Mouse (Mus musculus): ENCODE measurements at regions not wholly inside any gene's neighbourhood (a gene's known extent, or its start where the extent isn't known, plus 50 kb on each side); places are given as distances from the start of the nearest gene placed in this dataset.
"Not testable (repeated sequence)": the region's sequence is repeated elsewhere in the genome, so short reads cannot be mapped to it uniquely, and the experiment has no call there.

GRCm38 (mm10) chr14:102811022-102811421, 171.4 kb downstream of the Kctd12 start:
- TF ChIP-seq CTCF (IDR thresholded peaks at IDR 0.05), result no peak

DNA sequence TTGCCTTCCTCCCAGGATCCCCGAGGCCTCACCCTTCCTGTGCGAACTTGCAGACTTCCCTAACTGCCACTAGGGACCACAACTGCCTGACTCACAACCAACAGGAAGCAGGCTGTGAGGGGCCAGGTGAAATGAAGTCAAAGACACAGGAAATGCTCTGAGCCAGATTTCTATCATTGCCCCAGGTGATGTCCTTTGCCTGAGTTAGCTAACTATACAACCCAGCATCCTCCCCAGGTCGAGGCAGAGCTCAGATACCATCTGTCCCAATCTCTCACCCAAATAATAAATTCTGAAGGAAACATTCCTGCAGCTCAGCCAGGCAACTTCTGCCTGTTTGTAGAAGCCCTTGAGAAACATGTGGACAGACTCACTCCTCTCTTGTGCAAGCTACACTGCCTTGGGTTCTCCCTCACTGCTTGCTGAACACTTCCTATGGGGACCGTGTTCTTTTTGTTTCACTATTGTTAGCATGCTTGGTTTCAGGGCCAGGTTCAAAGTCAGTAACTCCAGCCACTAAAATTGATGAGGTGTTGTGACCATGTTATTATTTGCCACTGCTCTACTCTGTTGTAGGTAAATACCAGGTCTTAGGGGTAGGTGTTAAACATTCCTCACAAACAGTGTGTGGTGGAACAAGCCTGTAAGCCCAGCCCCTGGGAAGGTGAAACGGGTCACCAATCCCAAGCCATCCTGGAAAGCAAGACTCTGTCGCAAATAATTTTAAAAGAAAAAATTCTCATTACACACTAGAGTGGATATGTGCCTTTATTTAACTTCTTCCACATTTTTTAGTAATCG, 172.1 kb downstream of the Kctd12 start:
- H3K27ac ChIP-seq, result peak overlapping the region; percentile 66
- peak overlapping the region; percentile 1; the same call in 1 of the 2 replicates for H3K4me3 ChIP-seq
- peak; percentile 23 for TF ChIP-seq CTCF (IDR thresholded peaks at IDR 0.05)
- DNase-seq, result peak; percentile 60
- intact Hi-C loops (cut with DNase I), result no loop called here

More at GRCm38 (mm10) chr14:102811022-102811421, 171.4 kb downstream of the Kctd12 start:
- Histone ChIP-seq H3K27ac (peak overlapping the region; percentile 66), H3K4me3 (no peak overlapping the region)
- DNase-seq, result no peak
- intact Hi-C loops (cut with DNase I), result no loop called here

- intact Hi-C loops (cut with DNase I), result loop anchor here (5.0 kb wide), 1 partner anchor 176 kb away; the partner anchor contains the start of gene Kctd12
- DNase-seq, result peak; percentile 23
- Histone ChIP-seq H3K4me3 (peak overlapping the region; percentile 28; the same call in 1 of the 2 replicates), H3K27ac (peak overlapping the region; percentile 61)
- TF ChIP-seq CTCF (IDR thresholded peaks at IDR 0.05), result peak; percentile 20; the same call in 1 of the 2 replicates
Measured at GRCm38 (mm10) chr14:102805936-102806923, 176.2 kb downstream of the Kctd12 start.

DNA sequence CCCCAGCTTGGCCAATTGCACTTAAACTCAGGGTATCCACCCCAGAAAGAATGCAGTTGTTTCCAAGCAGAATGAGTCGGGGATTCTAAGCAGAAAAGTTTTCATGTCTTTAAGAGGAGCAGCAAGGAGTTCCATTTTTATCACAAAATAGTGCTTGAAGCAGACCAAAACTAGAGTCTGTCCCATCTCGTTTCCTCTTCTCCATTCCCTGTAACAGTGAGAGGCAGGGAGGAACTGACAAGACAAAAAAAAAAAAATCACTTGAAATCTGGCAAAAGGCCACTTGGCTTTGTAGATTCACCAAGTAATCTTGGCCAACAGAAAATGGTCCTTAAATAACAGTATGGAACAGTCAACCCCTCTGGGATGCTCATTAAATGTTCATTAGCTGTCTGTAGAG, 186.8 kb downstream of the Kctd12 start:
- no peak overlapping the region for H3K27ac ChIP-seq
- no peak for TF ChIP-seq CTCF (IDR thresholded peaks at IDR 0.05)
- intact Hi-C loops (cut with DNase I), result no loop called here
- H3K4me3 ChIP-seq, result no peak overlapping the region
- no peak for DNase-seq

GRCm38 (mm10) chr14:102794898-102795297, 187.5 kb downstream of the Kctd12 start:
- intact Hi-C loops (cut with DNase I), result no loop called here
- H3K27ac ChIP-seq, result no peak overlapping the region
- TF ChIP-seq CTCF (IDR thresholded peaks at IDR 0.05), result peak; percentile 63
- H3K4me3 ChIP-seq, result no peak overlapping the region
- DNase-seq, result peak; percentile 16

DNA sequence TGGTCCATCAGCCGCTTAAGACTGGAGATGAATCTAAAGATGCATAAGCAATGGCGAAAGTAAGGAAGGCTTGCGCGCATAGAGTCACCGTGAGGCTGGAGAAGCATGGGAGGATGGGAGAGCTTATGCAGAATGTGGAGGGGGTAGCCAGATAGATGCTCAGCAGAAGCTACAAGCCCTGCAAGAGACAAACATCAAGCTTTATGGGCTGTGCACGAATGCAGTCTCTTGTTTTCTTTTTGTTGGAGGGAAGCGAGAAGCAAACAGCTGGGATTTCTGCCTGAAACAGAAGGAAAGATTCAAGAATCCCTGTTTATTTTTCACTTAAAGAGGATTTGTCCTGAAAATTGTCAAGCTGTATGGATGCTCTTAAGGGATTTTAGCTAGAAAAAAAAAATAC, 188.7 kb downstream of the Kctd12 start:
- DNase-seq, result no peak
- TF ChIP-seq CTCF (IDR thresholded peaks at IDR 0.05), result no peak
- intact Hi-C loops (cut with DNase I), result no loop called here
- Histone ChIP-seq H3K27ac (no peak overlapping the region), H3K4me3 (no peak overlapping the region)

DNA sequence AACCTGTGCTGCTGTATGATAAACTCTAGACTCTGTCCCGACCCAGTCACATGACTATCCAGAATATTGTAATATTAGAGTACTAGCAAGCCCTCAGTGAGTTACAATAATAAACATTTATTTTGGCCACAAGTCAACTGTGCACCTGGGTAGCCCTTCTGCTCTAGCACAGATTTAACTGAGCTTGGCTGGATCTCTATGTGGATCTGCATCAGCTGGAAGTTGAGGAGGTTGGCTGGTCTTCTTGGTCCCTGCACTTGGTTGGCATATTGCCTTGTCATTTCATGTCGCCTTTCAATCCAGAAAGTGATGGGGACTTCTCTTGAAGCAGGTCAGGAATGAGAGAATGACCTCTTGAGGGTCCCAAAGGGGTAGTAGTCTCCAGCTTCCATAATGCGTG, 191.5 kb downstream of the Kctd12 start:
- no peak overlapping the region for H3K27ac ChIP-seq
- intact Hi-C loops (cut with DNase I), result no loop called here
- TF ChIP-seq CTCF (IDR thresholded peaks at IDR 0.05), result no peak
- no peak for DNase-seq
- no peak overlapping the region for H3K4me3 ChIP-seq

DNA sequence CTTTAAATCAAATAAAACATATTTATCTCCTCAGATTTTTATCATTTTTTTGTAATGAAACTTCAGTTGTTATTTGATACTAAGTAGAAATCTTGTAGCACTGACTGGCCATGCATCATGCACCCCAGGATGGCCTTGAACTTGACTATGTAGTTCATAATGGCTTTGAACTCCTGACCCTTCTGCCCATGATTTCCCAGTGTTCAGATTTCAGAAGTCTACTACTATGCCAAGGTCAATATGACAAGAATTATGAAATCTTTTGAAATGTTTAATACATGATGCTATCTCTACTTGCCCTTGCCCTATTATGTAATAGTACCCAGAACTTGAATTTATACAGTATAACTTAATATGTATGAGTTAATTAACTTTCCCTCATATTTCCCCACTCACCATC, 200.2 kb downstream of the Kctd12 start:
- intact Hi-C loops (cut with DNase I), result no loop called here
- Histone ChIP-seq H3K4me3 (no peak overlapping the region), H3K27ac (no peak overlapping the region)
- DNase-seq, result no peak
- no peak for TF ChIP-seq CTCF (IDR thresholded peaks at IDR 0.05)

GRCm38 (mm10) chr14:102769716-102770115, 212.7 kb downstream of the Kctd12 start:
- H3K27ac ChIP-seq, result no peak overlapping the region
- DNase-seq, result peak; percentile 37
- peak; percentile 61 for TF ChIP-seq CTCF (IDR thresholded peaks at IDR 0.05)
- H3K4me3 ChIP-seq, result no peak overlapping the region
- intact Hi-C loops (cut with DNase I), result no loop called here

DNA sequence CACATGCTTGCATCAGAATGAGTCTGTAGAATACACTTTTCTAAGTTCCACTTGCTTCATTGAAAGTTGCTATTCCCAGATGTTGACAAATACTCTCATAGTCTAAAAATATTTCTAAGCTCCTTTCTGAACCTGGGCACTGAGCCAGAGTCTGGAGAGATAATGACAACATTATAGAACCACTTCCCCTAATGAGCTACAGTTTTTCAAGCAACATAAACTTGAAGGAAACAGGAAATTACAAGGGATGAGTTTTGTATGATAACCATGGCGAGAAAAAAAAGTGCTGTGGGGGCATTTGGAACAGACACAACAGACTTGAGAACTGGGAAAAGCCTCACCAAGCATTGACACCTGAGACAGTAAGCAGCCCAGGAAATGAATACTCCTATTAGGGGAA, 233.8 kb downstream of the Kctd12 start:
- H3K4me3 ChIP-seq, result no peak overlapping the region
- no peak for DNase-seq
- no peak overlapping the region for H3K27ac ChIP-seq
- no peak for TF ChIP-seq CTCF (IDR thresholded peaks at IDR 0.05)
- intact Hi-C loops (cut with DNase I), result no loop called here

GRCm38 (mm10) chr14:102742331-102742730, 240.1 kb downstream of the Kctd12 start:
- intact Hi-C loops (cut with DNase I), result no loop called here
- DNase-seq, result no peak

GRCm38 (mm10) chr14:102736656-102737055, 245.8 kb downstream of the Kctd12 start:
- intact Hi-C loops (cut with DNase I), result no loop called here
- no peak for DNase-seq
- no peak for TF ChIP-seq CTCF (IDR thresholded peaks at IDR 0.05)

More at GRCm38 (mm10) chr14:102742331-102742730, 240.1 kb downstream of the Kctd12 start:
- H3K4me3 ChIP-seq, result no peak overlapping the region
- H3K27ac ChIP-seq, result no peak overlapping the region
- TF ChIP-seq CTCF (IDR thresholded peaks at IDR 0.05), result no peak

GRCm38 (mm10) chr14:102733718-102734117, 248.7 kb downstream of the Kctd12 start:
- intact Hi-C loops (cut with DNase I); H3K4me3 ChIP-seq; DNase-seq; H3K27ac ChIP-seq: not testable (repeated sequence)

More at GRCm38 (mm10) chr14:102736656-102737055, 245.8 kb downstream of the Kctd12 start:
- Histone ChIP-seq H3K27ac (no peak overlapping the region), H3K4me3 (no peak overlapping the region)
